In genomic region chr10:125185387-125185786, GRCm38 (mm10) we compare ENCODE assay signal across 22 mouse cellular contexts.
"Had no signal": no experiment of that assay in that cellular context is flagged by ENCODE, and none has a peak within 500 bp of the region (broad histone marks: within the 10 kb centered on the region; RNA-seq: fewer than 3 reads in every experiment).

No protein-coding gene starts in this region.

- H3K36me3 ChIP-seq: heart, embryonic 10.5 days; heart, embryonic 12.5 days; hindbrain, embryonic 10.5 days; hindbrain, embryonic 12.5 days; intestine, embryonic 15.5 days; limb, embryonic 10.5 days; limb, embryonic 12.5 days; liver, embryonic 13.5 days had no signal

- H3K9ac ChIP-seq: heart, embryonic 12.5 days; hindbrain, embryonic 12.5 days; hindbrain, embryonic 14.5 days; intestine, embryonic 15.5 days; limb, embryonic 12.5 days; liver, embryonic 13.5 days had no signal

- H3K4me3 ChIP-seq: heart, embryonic 10.5 days; heart, embryonic 12.5 days; hindbrain, embryonic 10.5 days; hindbrain, embryonic 12.5 days; intestine, embryonic 15.5 days; layer of hippocampus, adult 2 months; left cerebral cortex, adult 2 months; limb, embryonic 10.5 days; limb, embryonic 12.5 days; liver, embryonic 13.5 days had no signal

- H3K9me3 ChIP-seq: heart, embryonic 10.5 days; heart, embryonic 12.5 days; hindbrain, embryonic 10.5 days; hindbrain, embryonic 12.5 days; intestine, embryonic 15.5 days; limb, embryonic 10.5 days; limb, embryonic 12.5 days; liver, embryonic 13.5 days had no signal

- H3K27ac ChIP-seq: heart, embryonic 10.5 days; hindbrain, embryonic 10.5 days; hindbrain, embryonic 12.5 days; hindbrain, embryonic 14.5 days; intestine, embryonic 15.5 days; layer of hippocampus, adult 2 months; left cerebral cortex, adult 2 months; limb, embryonic 10.5 days; limb, embryonic 12.5 days; liver, embryonic 13.5 days had no signal

- H3K27me3 ChIP-seq: heart, embryonic 12.5 days; hindbrain, embryonic 12.5 days; intestine, embryonic 15.5 days; limb, embryonic 12.5 days; liver, embryonic 13.5 days had no signal

- H3K4me1 ChIP-seq: heart, embryonic 10.5 days; heart, embryonic 12.5 days; hindbrain, embryonic 10.5 days; hindbrain, embryonic 12.5 days; intestine, embryonic 15.5 days; limb, embryonic 10.5 days; limb, embryonic 12.5 days; liver, embryonic 13.5 days had no signal

- DNase-seq: gastrocnemius, postnatal 14 days; gastrocnemius, postnatal 36 days; heart, adult 11 months; heart, postnatal 10 days; heart, postnatal 4 days; kidney, adult 18-20 months; kidney, adult 8-10 months; kidney, postnatal 10 days; kidney, postnatal 25 days; kidney, postnatal 4 days; liver; liver, embryonic 13.5 days had no signal
